Mouse (Mus musculus) bone marrow, adult 2 months (tissue): ENCODE measurements around the gene BC048403.

ENCODE experiments used
- CTCF ChIP-seq: fragments of 200-500 bp; IDR thresholded peaks from 2 replicates; pipeline ENCODE4 v1.5.1; 2011; ENCODE audit warnings: low read length, control low read depth; ENCODE audit not compliant: control insufficient read depth, insufficient read depth
- POLR2A ChIP-seq: fragments of 200-500 bp; IDR thresholded peaks from 2 replicates; pipeline ENCODE4 v1.6.1; 2011; ENCODE audit warnings: low read depth, mild to moderate bottlenecking, control low read depth, low read length, borderline replicate concordance; ENCODE audit not compliant: control insufficient read depth

DNA sequence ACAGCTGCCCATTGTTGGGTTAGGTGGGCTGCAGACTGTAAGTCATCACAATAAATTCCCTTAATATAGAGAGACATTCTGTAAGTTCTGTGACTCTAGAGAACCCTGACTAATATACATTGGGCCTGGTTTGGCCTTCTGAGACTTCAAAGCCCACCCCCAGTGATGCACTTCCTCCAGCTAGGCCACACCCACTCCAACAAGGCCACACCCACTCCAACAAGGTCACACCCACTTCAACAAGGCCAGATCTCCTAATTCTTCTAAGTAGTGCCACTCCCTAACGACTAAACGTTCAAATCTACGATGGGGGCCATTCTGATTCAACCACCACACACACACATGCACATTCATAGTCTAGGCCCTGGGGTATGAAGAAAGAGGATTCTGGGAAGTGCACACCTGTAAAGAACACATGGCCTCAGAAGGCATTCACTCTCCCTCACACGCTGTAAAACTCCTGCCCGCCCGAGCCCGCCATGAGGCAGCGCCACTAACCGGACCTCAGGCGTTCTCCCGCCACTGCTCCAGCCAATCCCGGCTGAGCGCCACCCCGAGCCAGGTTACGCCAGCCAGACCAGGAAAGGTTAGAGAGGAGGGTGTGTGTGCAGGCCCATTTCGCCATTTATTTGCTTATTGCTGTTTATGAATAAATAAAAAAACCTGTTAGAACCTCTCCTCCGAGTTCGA is 20.7 kb upstream of the BC048403 start:
- TF ChIP-seq CTCF, result no peak
- no peak for TF ChIP-seq POLR2A
